Mouse (Mus musculus) bone marrow, adult 2 months (tissue): ENCODE results near the gene Cab39l.

Experiments used
- CTCF ChIP-seq: fragments of 200-500 bp; IDR thresholded peaks from 2 replicates; pipeline ENCODE4 v1.5.1; 2011; ENCODE audit warnings: low read length, control low read depth; ENCODE audit not compliant: control insufficient read depth, insufficient read depth
- POLR2A ChIP-seq: fragments of 200-500 bp; IDR thresholded peaks from 2 replicates; pipeline ENCODE4 v1.6.1; 2011; ENCODE audit warnings: low read depth, mild to moderate bottlenecking, control low read depth, low read length, borderline replicate concordance; ENCODE audit not compliant: control insufficient read depth

DNA sequence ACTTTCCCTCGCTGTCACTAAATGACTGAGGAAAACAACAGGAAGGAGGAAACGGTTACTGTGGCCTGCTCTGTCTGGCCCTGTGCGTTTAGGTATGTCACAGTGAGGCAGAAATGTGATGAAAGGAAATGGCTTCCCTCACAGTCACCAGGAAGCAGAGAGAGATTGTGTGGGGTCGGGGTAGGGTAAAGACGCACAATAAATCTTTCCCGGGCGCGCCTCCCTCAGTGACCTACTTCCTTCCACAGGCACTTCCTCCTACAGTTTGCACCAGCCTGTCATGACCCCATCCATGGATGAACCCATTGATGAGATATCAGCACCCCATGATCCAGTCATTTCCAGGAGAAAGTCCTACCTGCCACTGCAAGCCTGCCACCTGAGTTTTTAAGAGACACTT is 114.2 kb downstream of the Cab39l start:
- TF ChIP-seq CTCF (no peak), POLR2A (no peak)
